In genomic region chr11:70982030-70982429, GRCm38 (mm10) we compare ENCODE assay signal across 1 mouse cellular context.
TF ChIP-seq lines count a peak whose summit lies in the region.

No protein-coding gene starts in this region.

TF ChIP-seq in MEL, 35 proteins besides CTCF, POLR2A, EP300 and RAD21:
- TF ChIP-seq ETS1 (IDR thresholded peaks at IDR 0.05; ENCODE audit: low read depth, low read length) (no peak), CHD1 (IDR thresholded peaks at IDR 0.05; ENCODE audit: low read depth, low read length) (no peak), MAX (IDR thresholded peaks at IDR 0.05; ENCODE audit: low read length) (no peak), POLR2AphosphoS5 (IDR thresholded peaks at IDR 0.05; ENCODE audit: borderline replicate concordance, low read depth, low read length) (no peak), TBP (IDR thresholded peaks at IDR 0.05; ENCODE audit: low read depth, low read length) (no peak), UBTF (IDR thresholded peaks at IDR 0.05; ENCODE audit: borderline replicate concordance, insufficient read depth, low read depth, low read length) (no peak), CHD2 (IDR thresholded peaks at IDR 0.05; ENCODE audit: low read length) (no peak), RCOR1 (IDR thresholded peaks at IDR 0.05; ENCODE audit: low read depth, low read length) (no peak), USF2 (IDR thresholded peaks at IDR 0.05; ENCODE audit: borderline replicate concordance in 1 of 2, insufficient read depth in 1 of 2, low read depth in 1 of 2, low read length in 2 of 2) (no peak), BHLHE40 (IDR thresholded peaks at IDR 0.05; ENCODE audit: borderline replicate concordance, low read depth, low read length) (no peak), TAL1 (IDR thresholded peaks at IDR 0.05; ENCODE audit: low read length) (no peak), MEF2A (IDR thresholded peaks at IDR 0.05; ENCODE audit: extremely low read depth, insufficient replicate concordance, low read depth, low read length, poor library complexity, severe bottlenecking) (no peak), TCF12 (IDR thresholded peaks at IDR 0.05; ENCODE audit: low read depth, low read length) (no peak)
